Mouse (Mus musculus) ES-E14 (cell line): ENCODE measurements around the gene Prkag2. TPM values are rescaled to one million over a fixed set of nuclear protein-coding genes. Genes with fewer than 3 reads are reported as not detected.

Source experiments
- DNase-seq: peaks from one replicate; pipeline ENCODE4 v3.0.0-alpha.2; 2013; ENCODE audit warnings: low read depth, low spot score
- H3K27ac ChIP-seq: 2 replicates; pipeline ENCODE4 v1.5.1; 2012; ENCODE audit warnings: low read depth, mild to moderate bottlenecking, low read length, moderate library complexity, mixed read lengths; ENCODE audit not compliant: poor library complexity, insufficient read depth, severe bottlenecking
- H3K36me3 ChIP-seq: 2 replicates; pipeline ENCODE4 v1.6.1; 2012; ENCODE audit warnings: mild to moderate bottlenecking, low read length, moderate library complexity, mixed read lengths; ENCODE audit not compliant: control insufficient read depth, poor library complexity, insufficient read depth, severe bottlenecking
- H3K4me1 ChIP-seq, 2 experiments: fragments of 150-350 bp in 1 of 2; sonication (generic) in 1 of 2; 2 replicates each; pipeline ENCODE4 v1.6.1; 2012; ENCODE audit warnings: low read length in 2 of 2, mild to moderate bottlenecking in 1 of 2, mixed read lengths in 1 of 2; ENCODE audit not compliant: control insufficient read depth in 2 of 2, insufficient read depth in 2 of 2, poor library complexity in 1 of 2
- H3K4me3 ChIP-seq, 2 experiments: fragments of 150-350 bp in 1 of 2; sonication (generic) in 1 of 2; 2 replicates each; pipeline ENCODE4 v1.5.1; 2012; ENCODE audit warnings: low read length in 2 of 2, low read depth in 1 of 2, mild to moderate bottlenecking in 1 of 2, mixed read lengths in 1 of 2; ENCODE audit not compliant: insufficient read depth in 1 of 2, poor library complexity in 1 of 2, severe bottlenecking in 1 of 2
- H3K9ac ChIP-seq: 2 replicates; pipeline ENCODE4 v1.6.1; 2012; ENCODE audit warnings: low read depth, mild to moderate bottlenecking, low read length, mixed read lengths; ENCODE audit not compliant: poor library complexity, insufficient read depth, severe bottlenecking
- H3K9me3 ChIP-seq: fragments of 150-350 bp; sonication (generic); 2 replicates; pipeline ENCODE4 v1.6.1; 2012; ENCODE audit warnings: low read depth, mild to moderate bottlenecking, low read length; ENCODE audit not compliant: control insufficient read depth, insufficient read depth
- CHD2 ChIP-seq: IDR thresholded peaks from 2 replicates; pipeline ENCODE4 v1.6.1; 2014; ENCODE audit warnings: mild to moderate bottlenecking, low read depth, low read length, inconsistent platforms
- HCFC1 ChIP-seq: IDR thresholded peaks from 2 replicates; pipeline ENCODE4 v1.6.1; 2012; ENCODE audit warnings: low read length, inconsistent platforms, borderline replicate concordance; ENCODE audit not compliant: insufficient read depth
- MAFK ChIP-seq: IDR thresholded peaks from 2 replicates; pipeline ENCODE4 v1.6.1; 2014; ENCODE audit warnings: mild to moderate bottlenecking, low read depth, low read length, inconsistent platforms; ENCODE audit not compliant: insufficient read depth
- ZC3H11A ChIP-seq: IDR thresholded peaks from 2 replicates; pipeline ENCODE4 v1.6.1; 2012; ENCODE audit warnings: low read depth, mild to moderate bottlenecking, inconsistent platforms, low read length, borderline replicate concordance
- ZNF384 ChIP-seq: IDR thresholded peaks from 2 replicates; pipeline ENCODE4 v1.6.1; 2012; ENCODE audit warnings: low read depth, low read length, inconsistent platforms
- in situ Hi-C, 2 experiments: fragments of 600-800 bp; cut with MboI; formaldehyde crosslinking; loops; one replicate each; pipeline ENCODE4 v1.15.1; 2025; ENCODE audit warnings: low sequenced_read_pairs in 2 of 2, inconsistent platforms in 1 of 2; ENCODE audit not compliant: unreplicated experiment in 2 of 2
- total RNA-seq: library from RNA; depleted of rRNA; stranded (reverse); fragments of 300-350 nt; gene quantifications from 2 replicates; pipeline ENCODE4 v1.2.3, GENCODE M21; 2012

Gene Prkag2
- total RNA-seq, 1 experiment: 10.5 TPM

DNA sequence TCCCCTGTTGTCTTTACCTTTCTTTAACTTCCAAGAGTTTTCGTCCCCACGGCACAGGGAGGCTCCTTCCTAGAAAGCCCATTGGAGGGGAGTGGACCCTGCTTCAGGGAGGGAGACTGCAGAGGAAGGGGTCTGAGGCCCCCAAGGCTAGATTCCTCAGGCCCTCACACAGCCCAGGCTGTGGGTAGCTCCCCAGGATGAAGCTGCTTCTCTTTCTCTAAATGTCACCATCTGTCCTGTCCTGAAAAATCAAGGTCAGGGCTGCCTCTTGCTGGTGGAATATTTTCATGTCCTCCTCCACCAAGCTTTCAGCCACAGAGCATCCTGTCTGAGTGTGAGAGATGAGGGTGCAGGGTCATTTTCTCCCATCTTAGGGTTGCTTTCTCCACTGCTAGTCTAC lies 113.5 kb downstream of the Prkag2 start:
- DNase-seq: no peak
- Histone ChIP-seq H3K4me3 (no peak overlapping the region), H3K27ac (no peak overlapping the region), H3K4me1 (0 out of 4 replicates have a peak, but pooled peaks cover 2% of the 10 kb centered on the region in 2 experiments), H3K9ac (no peak overlapping the region), H3K9me3 (no peaks in the 10 kb centered on the region), H3K36me3 (no peaks in the 10 kb centered on the region)
- in situ Hi-C loops: no loop called here
- no peak for TF ChIP-seq HCFC1
- TF ChIP-seq ZNF384: no peak
- TF ChIP-seq CHD2: no peak
- no peak for TF ChIP-seq ZC3H11A
- no peak for TF ChIP-seq MAFK

DNA sequence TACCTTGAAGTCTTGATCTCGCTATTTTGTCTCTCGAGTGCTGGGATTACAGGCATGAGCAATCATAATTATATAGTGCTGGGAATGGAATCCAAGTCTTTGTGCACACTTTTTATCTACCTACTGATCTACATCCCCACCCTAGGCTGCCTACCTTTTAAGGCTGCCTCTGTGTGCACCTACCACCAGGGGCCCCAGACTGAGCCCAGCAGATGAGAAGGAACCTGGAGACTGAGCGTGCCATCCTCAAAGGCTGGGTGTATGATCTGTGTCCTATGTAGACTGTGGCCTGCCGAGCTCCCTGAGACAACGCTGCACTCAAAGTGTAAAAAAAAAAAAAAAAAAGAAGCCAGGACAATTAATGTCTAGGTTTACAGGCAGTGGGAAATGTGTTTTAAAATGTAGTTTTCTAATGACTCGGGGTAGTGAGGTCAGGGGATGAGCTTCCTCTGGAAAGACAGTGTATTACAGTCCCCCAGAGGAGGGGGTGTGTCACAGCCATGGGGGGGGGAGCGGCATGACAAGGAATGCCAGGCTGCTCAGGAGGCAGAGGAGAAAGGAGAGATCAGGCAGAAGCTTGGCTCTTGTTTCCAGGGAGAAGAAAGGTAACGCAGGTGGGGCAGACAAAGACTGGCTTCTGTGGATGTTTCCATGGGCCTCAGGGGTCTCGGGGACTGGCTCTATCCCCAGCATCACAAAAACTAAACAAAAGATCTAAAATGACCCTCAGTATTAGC lies 114.1 kb downstream of the Prkag2 start:
- Histone ChIP-seq H3K4me1 (0 out of 4 replicates have a peak, but pooled peaks cover 2% of the 10 kb centered on the region in 2 experiments), H3K9me3 (no peaks in the 10 kb centered on the region), H3K4me3 (no peak overlapping the region), H3K9ac (no peak overlapping the region), H3K27ac (no peak overlapping the region), H3K36me3 (no peaks in the 10 kb centered on the region)
- no peak for TF ChIP-seq ZNF384
- no peak for TF ChIP-seq ZC3H11A
- no peak for TF ChIP-seq HCFC1
- no peak for TF ChIP-seq CHD2
- TF ChIP-seq MAFK: no peak
- in situ Hi-C loops: no loop called here
- no peak for DNase-seq

DNA sequence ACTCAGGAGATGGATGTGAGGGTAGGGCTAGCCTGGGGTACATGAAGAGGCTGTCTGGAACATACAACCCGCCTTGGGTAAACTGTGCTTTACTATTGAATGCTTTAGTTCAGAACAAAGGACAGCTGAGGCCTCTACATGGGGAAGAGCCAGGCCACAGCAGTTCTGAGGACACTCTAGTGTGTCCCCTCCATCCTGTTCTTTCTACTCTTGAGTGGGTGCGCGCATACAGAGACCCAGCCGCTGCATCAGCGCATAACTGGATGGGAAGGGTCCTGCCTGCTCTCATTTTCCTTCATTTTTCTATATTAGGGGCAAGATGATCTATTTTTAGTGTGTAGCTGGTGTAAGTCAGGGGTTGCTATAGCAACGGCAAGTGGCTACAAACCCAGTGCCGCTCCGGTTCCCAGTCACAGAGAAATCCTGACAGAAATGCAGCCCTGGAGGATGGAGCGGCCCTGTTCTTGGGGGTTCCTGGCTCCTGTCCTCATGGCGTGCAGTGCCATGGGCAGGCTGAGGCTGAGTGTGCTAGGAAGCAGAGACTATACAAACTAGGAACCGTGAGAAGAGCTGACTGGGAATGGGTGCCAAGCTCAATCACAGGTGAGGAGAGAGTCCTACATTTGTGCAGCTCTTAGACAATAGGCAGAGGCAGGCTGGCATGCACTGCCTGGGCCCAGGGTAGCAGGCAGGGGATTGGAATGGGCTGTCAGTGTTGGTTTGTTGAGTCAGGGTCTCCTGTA lies 114.8 kb downstream of the Prkag2 start:
- no peak for DNase-seq
- Histone ChIP-seq H3K27ac (no peak overlapping the region), H3K36me3 (no peaks in the 10 kb centered on the region), H3K4me3 (no peak overlapping the region), H3K9ac (no peak overlapping the region), H3K9me3 (no peaks in the 10 kb centered on the region), H3K4me1 (peaks cover 2% of the 10 kb centered on the region in 2 experiments; a peak in 1 of 4 replicates)
- in situ Hi-C loops: no loop called here
- TF ChIP-seq ZC3H11A: no peak
- TF ChIP-seq HCFC1: no peak
- TF ChIP-seq MAFK: no peak
- TF ChIP-seq ZNF384: no peak
- TF ChIP-seq CHD2: no peak

DNA sequence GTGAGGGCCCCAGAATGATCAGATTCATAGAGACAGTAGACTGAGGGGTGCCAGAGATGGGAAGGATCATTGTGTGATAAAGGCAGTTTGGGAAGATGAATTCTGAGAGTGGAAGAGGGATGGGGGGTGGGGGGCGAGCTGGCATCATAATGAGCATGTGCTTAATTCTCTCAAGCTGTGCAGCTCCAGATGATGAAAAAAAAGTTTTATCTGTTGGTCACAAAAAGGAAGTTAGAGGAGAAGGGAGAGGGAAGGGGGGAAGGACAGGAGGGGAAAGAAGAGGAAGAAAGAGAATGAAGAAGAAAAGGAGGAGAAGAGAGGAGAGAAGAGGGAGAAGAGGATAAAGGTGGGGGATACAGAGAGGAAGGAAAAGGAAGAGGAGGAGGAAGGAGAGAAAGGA lies 116.3 kb downstream of the Prkag2 start:
- H3K27ac ChIP-seq: no peak overlapping the region
- in situ Hi-C loops: no loop called here
- no peak for TF ChIP-seq ZNF384
- no peak for TF ChIP-seq ZC3H11A
- no peaks in the 10 kb centered on the region for H3K36me3 ChIP-seq
- H3K9me3 ChIP-seq: no peaks in the 10 kb centered on the region
- H3K4me3 ChIP-seq: no peak overlapping the region
- peaks cover 2% of the 10 kb centered on the region in 2 experiments; a peak in 1 of 4 replicates for H3K4me1 ChIP-seq
- no peak for DNase-seq
- H3K9ac ChIP-seq: no peak overlapping the region
